Mouse (Mus musculus) liver, embryonic 15.5 days (tissue): ENCODE measurements around the gene Chchd5. TPM values are rescaled to one million over a fixed set of nuclear protein-coding genes. Genes with fewer than 3 reads are reported as not detected.

Source experiments
- ATAC-seq: fragments of 200-750 bp; cut with Nextera tagmentation; 2 replicates; pipeline ENCODE4 v1.8.0; 2017; ENCODE audit warnings: moderate number of reproducible peaks, mild to moderate bottlenecking, moderate library complexity; ENCODE audit not compliant: insufficient read depth
- H3K27ac ChIP-seq: fragments of 300-500 bp; sonication (generic); replicated peaks from 2 replicates; pipeline ENCODE4 v1.5.1; 2015; ENCODE audit warnings: mild to moderate bottlenecking, inconsistent platforms
- H3K27me3 ChIP-seq: fragments of 300-500 bp; sonication (generic); 2 replicates; pipeline ENCODE4 v1.6.1; 2015; ENCODE audit warnings: mild to moderate bottlenecking, inconsistent platforms
- H3K36me3 ChIP-seq: fragments of 300-500 bp; sonication (generic); replicated peaks from 2 replicates; pipeline ENCODE4 v1.6.1; 2015; ENCODE audit warnings: moderate library complexity, mild to moderate bottlenecking, inconsistent platforms
- H3K4me1 ChIP-seq: fragments of 300-500 bp; sonication (generic); replicated peaks from 2 replicates; pipeline ENCODE4 v1.6.1; 2015; ENCODE audit warnings: inconsistent platforms
- H3K4me2 ChIP-seq: fragments of 300-500 bp; sonication (generic); 2 replicates; pipeline ENCODE4 v1.6.1; 2015; ENCODE audit warnings: moderate library complexity, mild to moderate bottlenecking, inconsistent platforms
- H3K4me3 ChIP-seq: fragments of 300-500 bp; sonication (generic); replicated peaks from 2 replicates; pipeline ENCODE4 v1.5.1; 2015; ENCODE audit warnings: mild to moderate bottlenecking, inconsistent platforms
- H3K9ac ChIP-seq: fragments of 300-500 bp; sonication (generic); 2 replicates; pipeline ENCODE4 v1.6.1; 2015; ENCODE audit warnings: moderate library complexity, mild to moderate bottlenecking, inconsistent platforms
- H3K9me3 ChIP-seq: fragments of 300-500 bp; sonication (generic); replicated peaks from 2 replicates; pipeline ENCODE4 v1.6.1; 2016; ENCODE audit warnings: inconsistent platforms
- WGBS: fragments of 180-500 bp; shearing (Covaris S2); methylation state at CpG from one replicate; pipeline ENCODE4 v1.1.7; 2015; ENCODE audit warnings: mixed read lengths; ENCODE audit not compliant: insufficient replicate concordance; 5-methylcytosine and 5-hydroxymethylcytosine counted together
- polyA plus RNA-seq: library from polyadenylated mRNA; unstranded; fragments of >200 nt; fragmentation: Nextera tagmentation; extraction: Ambion mirVana; gene quantifications from 2 replicates; pipeline ENCODE4 v1.2.1, GENCODE M21; 2015

Chchd5 gene
- polyA plus RNA-seq, 1 experiment from 2014 or later = 9.5 TPM

DNA sequence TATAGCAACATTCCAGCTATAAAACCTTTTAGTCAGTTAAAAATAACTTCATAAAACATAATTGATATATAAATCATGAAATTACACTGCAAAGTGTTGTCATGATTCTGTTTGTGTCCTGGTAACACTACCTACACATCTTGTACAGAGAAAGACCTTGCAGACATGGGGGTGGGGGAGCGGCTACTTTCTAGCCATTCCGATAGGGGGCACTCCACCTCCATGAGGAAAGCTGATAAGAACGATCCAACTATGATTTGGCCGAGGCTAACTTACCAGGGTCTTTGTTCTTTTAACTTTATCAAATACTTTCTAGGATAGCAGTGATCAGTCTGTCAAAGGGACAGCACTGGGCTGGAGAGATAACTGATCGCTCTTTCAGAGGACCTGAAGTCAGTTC is 52.0 kb downstream of the Chchd5 start:
- no peaks in the 10 kb centered on the region for H3K36me3 ChIP-seq
- H3K4me2 ChIP-seq = no peak overlapping the region
- no peak for ATAC-seq
- H3K4me3 ChIP-seq = no peak overlapping the region
- H3K9ac ChIP-seq = no peak overlapping the region
- H3K4me1 ChIP-seq = peaks cover 15% of the 10 kb centered on the region
- H3K9me3 ChIP-seq = no peaks in the 10 kb centered on the region
- H3K27me3 ChIP-seq = no peaks in the 10 kb centered on the region
- H3K27ac ChIP-seq = no peak overlapping the region
- 58% methylated on average over 5 of the region's 5 CpGs for WGBS

DNA sequence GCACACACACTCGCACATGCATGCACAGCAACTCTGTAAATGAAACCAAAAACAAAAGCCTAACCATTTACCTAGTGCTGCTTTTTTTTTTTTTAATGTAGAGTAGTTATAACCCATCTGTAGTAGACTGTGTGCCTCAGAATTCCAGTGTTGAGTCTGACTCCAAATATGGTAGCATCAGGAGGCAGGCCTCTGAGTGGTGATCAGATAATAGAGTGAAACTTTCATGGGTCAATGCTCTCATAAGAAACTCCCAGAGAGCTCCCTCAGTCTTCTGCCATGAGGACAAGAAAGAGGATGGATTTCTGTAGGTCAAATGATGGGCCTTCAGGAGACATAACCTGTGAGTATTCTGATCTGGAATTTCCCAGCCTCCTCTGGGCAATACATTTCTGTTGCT is 52.9 kb downstream of the Chchd5 start:
- no peak overlapping the region for H3K27ac ChIP-seq

DNA sequence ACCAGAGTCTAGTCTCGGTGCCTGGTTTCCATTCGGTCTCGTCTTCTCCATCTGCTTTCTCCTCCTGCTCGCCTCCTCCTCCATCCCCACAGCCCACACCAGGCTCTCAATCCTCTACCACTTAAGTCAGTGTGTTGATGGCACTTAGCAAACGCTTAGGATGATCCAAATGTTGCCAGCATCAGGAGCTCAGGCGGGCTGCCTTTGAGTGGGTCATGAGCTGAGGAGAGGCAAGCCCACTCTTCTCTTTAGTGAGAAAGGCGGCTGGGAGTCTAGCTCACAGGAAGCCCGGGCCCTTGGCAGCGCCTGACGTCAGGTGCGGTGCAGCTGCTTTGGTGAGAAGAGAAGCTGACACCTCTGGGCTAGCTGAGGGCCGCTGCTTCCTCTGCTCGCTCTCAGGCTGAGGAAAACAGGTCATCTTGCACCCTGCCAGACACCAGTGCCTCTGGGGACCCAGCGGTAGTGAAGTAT is 54.1 kb downstream of the Chchd5 start:
- no peak overlapping the region for H3K4me3 ChIP-seq
- H3K27me3 ChIP-seq = no peaks in the 10 kb centered on the region
- 47% methylated on average over 14 of the region's 14 CpGs for WGBS
- no peak overlapping the region for H3K9ac ChIP-seq
- peaks cover 15% of the 10 kb centered on the region for H3K4me1 ChIP-seq
- no peak overlapping the region for H3K4me2 ChIP-seq
- H3K9me3 ChIP-seq = no peaks in the 10 kb centered on the region
- no peak for ATAC-seq
- no peak overlapping the region for H3K27ac ChIP-seq
- no peaks in the 10 kb centered on the region for H3K36me3 ChIP-seq

More for the DNA sequence above, 52.9 kb downstream of the Chchd5 start:
- WGBS = 90% methylated on average over 1 of the region's 1 CpGs
- Histone ChIP-seq H3K4me3 (no peak overlapping the region), H3K4me1 (peaks cover 15% of the 10 kb centered on the region), H3K4me2 (no peak overlapping the region), H3K36me3 (no peaks in the 10 kb centered on the region), H3K9me3 (no peaks in the 10 kb centered on the region), H3K9ac (no peak overlapping the region), H3K27me3 (no peaks in the 10 kb centered on the region)
- ATAC-seq = no peak

Other genes with a start within 250 kb of the Chchd5 start
- gene Zc3h8, start 185.6 kb upstream of the Chchd5 start, polyA plus RNA-seq = 2.1 and 2.7 TPM in 2 replicates
- 0.47 and 0.66 TPM in 2 replicates for gene Zc3h6, start 162.3 kb upstream of the Chchd5 start, polyA plus RNA-seq
- gene Gm10762, start 162.0 kb upstream of the Chchd5 start, polyA plus RNA-seq = 2.9 and 3.3 TPM in 2 replicates
- gene Vinac1, start 81.5 kb upstream of the Chchd5 start, polyA plus RNA-seq = not detected in 2 replicates
- 1.6 and 1.8 TPM in 2 replicates for gene Ttl, start 63.8 kb upstream of the Chchd5 start, polyA plus RNA-seq
- 12.2 and 12.9 TPM in 2 replicates for gene Polr1b, start 28.7 kb upstream of the Chchd5 start, polyA plus RNA-seq
- gene Slc20a1, start 69.1 kb downstream of the Chchd5 start, polyA plus RNA-seq = 42.8 and 48.3 TPM in 2 replicates
- gene Ckap2l, start 167.5 kb downstream of the Chchd5 start, polyA plus RNA-seq = 25.9 and 26.7 TPM in 2 replicates
- gene Il1a, start 180.3 kb downstream of the Chchd5 start, polyA plus RNA-seq = 3.4 and 4.3 TPM in 2 replicates
- 0.43 and 0.47 TPM in 2 replicates for gene Il1b, start 241.4 kb downstream of the Chchd5 start, polyA plus RNA-seq